Mouse (Mus musculus) megakaryocyte, embryonic 14.5 days (primary cell): ENCODE results near the gene Evi5l.

Experiments used
- FLI1 ChIP-seq: IDR thresholded peaks from 2 replicates; pipeline ENCODE4 v1.6.1; 2012; ENCODE audit warnings: low read length, inconsistent platforms, mixed read lengths
- GATA1 ChIP-seq: IDR thresholded peaks from 3 replicates; pipeline ENCODE4 v1.6.1; 2012; ENCODE audit warnings: mixed read lengths, low read length, inconsistent platforms, borderline replicate concordance

GRCm38 (mm10) chr8:4254001-4254400, 87.6 kb downstream of the Evi5l start:
- TF ChIP-seq GATA1 (no peak), FLI1 (no peak)
